Mouse (Mus musculus) limb, embryonic 13.5 days (tissue): ENCODE data around the gene Trp53bp2. TPM values are rescaled to one million over a fixed set of nuclear protein-coding genes. Genes with fewer than 3 reads are reported as not detected.

Source experiments
- ATAC-seq: fragments of 200-750 bp; cut with Nextera tagmentation; 2 replicates; pipeline ENCODE4 v1.8.0; 2017; ENCODE audit warnings: low read depth, moderate number of reproducible peaks, moderate TSS enrichment; ENCODE audit not compliant: low FRiP score
- H3K27ac ChIP-seq: fragments of 300-500 bp; sonication (generic); 2 replicates; pipeline ENCODE4 v1.5.1; 2015; ENCODE audit warnings: inconsistent platforms, mild to moderate bottlenecking, moderate library complexity
- H3K27me3 ChIP-seq: fragments of 300-500 bp; sonication (generic); 2 replicates; pipeline ENCODE4 v1.6.1; 2015; ENCODE audit warnings: mild to moderate bottlenecking, inconsistent platforms
- H3K36me3 ChIP-seq: fragments of 300-500 bp; sonication (generic); 2 replicates; pipeline ENCODE4 v1.6.1; 2015; ENCODE audit warnings: inconsistent platforms, mild to moderate bottlenecking, moderate library complexity
- H3K4me1 ChIP-seq: fragments of 300-500 bp; sonication (generic); 2 replicates; pipeline ENCODE4 v1.6.1; 2015; ENCODE audit warnings: inconsistent platforms
- H3K4me2 ChIP-seq: fragments of 300-500 bp; sonication (generic); replicated peaks from 2 replicates; pipeline ENCODE4 v1.6.1; 2015; ENCODE audit warnings: inconsistent platforms, mild to moderate bottlenecking, moderate library complexity
- H3K4me3 ChIP-seq: fragments of 300-500 bp; sonication (generic); 2 replicates; pipeline ENCODE4 v1.5.1; 2015; ENCODE audit warnings: moderate library complexity, mild to moderate bottlenecking, inconsistent platforms
- H3K9ac ChIP-seq: fragments of 300-500 bp; sonication (generic); 2 replicates; pipeline ENCODE4 v1.6.1; 2015; ENCODE audit warnings: mild to moderate bottlenecking, inconsistent platforms
- H3K9me3 ChIP-seq: fragments of 300-500 bp; sonication (generic); 2 replicates; pipeline ENCODE4 v1.6.1; 2016; ENCODE audit warnings: inconsistent platforms
- WGBS: fragments of 180-500 bp; shearing (Covaris S2); methylation state at CpG from one replicate; pipeline ENCODE4 v1.1.7; 2015; 5-methylcytosine and 5-hydroxymethylcytosine counted together
- polyA plus RNA-seq: library from polyadenylated mRNA; unstranded; fragments of >200 nt; fragmentation: Nextera tagmentation; extraction: Ambion mirVana; gene quantifications from 2 replicates; pipeline ENCODE4 v1.2.1, GENCODE M21; 2015

The Trp53bp2 gene
- polyA plus RNA-seq, 1 experiment from 2014 or later, result 25.1 TPM

- Histone ChIP-seq H3K27me3 (no peaks in the 10 kb centered on the region), H3K36me3 (no peaks in the 10 kb centered on the region), H3K4me2 (no peak overlapping the region), H3K4me3 (no peak overlapping the region), H3K4me1 (no peaks in the 10 kb centered on the region), H3K9me3 (no peaks in the 10 kb centered on the region), H3K9ac (no peak overlapping the region), H3K27ac (no peak overlapping the region)
- WGBS, result 85% methylated on average over 7 of the region's 7 CpGs
- ATAC-seq, result no peak
These were observed 28.3 kb upstream of the Trp53bp2 start for GRCm38 (mm10) chr1:182380683-182381082.

GRCm38 (mm10) chr1:182381327-182381726, 27.6 kb upstream of the Trp53bp2 start:
- no peak for ATAC-seq
- H3K27ac ChIP-seq, result no peak overlapping the region
- WGBS, result 74% methylated on average over 3 of the region's 3 CpGs

GRCm38 (mm10) chr1:182383096-182383495, 25.9 kb upstream of the Trp53bp2 start:
- H3K9me3 ChIP-seq, result no peaks in the 10 kb centered on the region
- no peak overlapping the region for H3K27ac ChIP-seq
- no peak overlapping the region for H3K9ac ChIP-seq
- H3K36me3 ChIP-seq, result no peaks in the 10 kb centered on the region
- no peaks in the 10 kb centered on the region for H3K27me3 ChIP-seq
- 81% methylated on average over 9 of the region's 9 CpGs for WGBS
- ATAC-seq, result no peak
- H3K4me3 ChIP-seq, result no peak overlapping the region
- H3K4me2 ChIP-seq, result no peak overlapping the region
- H3K4me1 ChIP-seq, result no peaks in the 10 kb centered on the region

More at GRCm38 (mm10) chr1:182381327-182381726, 27.6 kb upstream of the Trp53bp2 start:
- Histone ChIP-seq H3K4me1 (no peaks in the 10 kb centered on the region), H3K36me3 (no peaks in the 10 kb centered on the region), H3K4me3 (no peak overlapping the region), H3K27me3 (no peaks in the 10 kb centered on the region), H3K9ac (no peak overlapping the region), H3K4me2 (no peak overlapping the region), H3K9me3 (no peaks in the 10 kb centered on the region)

GRCm38 (mm10) chr1:182386449-182386848, 22.5 kb upstream of the Trp53bp2 start:
- 91% methylated on average over 8 of the region's 8 CpGs for WGBS
- Histone ChIP-seq H3K27ac (no peak overlapping the region), H3K36me3 (no peaks in the 10 kb centered on the region), H3K4me3 (no peak overlapping the region), H3K4me2 (no peak overlapping the region), H3K9ac (no peak overlapping the region), H3K27me3 (no peaks in the 10 kb centered on the region), H3K4me1 (no peaks in the 10 kb centered on the region), H3K9me3 (no peaks in the 10 kb centered on the region)
- ATAC-seq, result no peak

GRCm38 (mm10) chr1:182388729-182389128, 20.2 kb upstream of the Trp53bp2 start:
- no peak overlapping the region for H3K4me2 ChIP-seq
- H3K9ac ChIP-seq, result no peak overlapping the region
- H3K27ac ChIP-seq, result no peak overlapping the region
- no peaks in the 10 kb centered on the region for H3K27me3 ChIP-seq
- ATAC-seq, result no peak
- no peaks in the 10 kb centered on the region for H3K9me3 ChIP-seq
- no peaks in the 10 kb centered on the region for H3K36me3 ChIP-seq
- H3K4me3 ChIP-seq, result no peak overlapping the region
- no peaks in the 10 kb centered on the region for H3K4me1 ChIP-seq
- 55% methylated on average over 4 of the region's 4 CpGs for WGBS

GRCm38 (mm10) chr1:182398171-182398570, 10.8 kb upstream of the Trp53bp2 start:
- H3K4me3 ChIP-seq, result no peak overlapping the region
- H3K4me2 ChIP-seq, result no peak overlapping the region
- 68% methylated on average over 8 of the region's 8 CpGs for WGBS
- no peak for ATAC-seq
- no peaks in the 10 kb centered on the region for H3K9me3 ChIP-seq
- no peaks in the 10 kb centered on the region for H3K36me3 ChIP-seq
- H3K4me1 ChIP-seq, result peaks cover 24% of the 10 kb centered on the region
- H3K9ac ChIP-seq, result no peak overlapping the region
- no peaks in the 10 kb centered on the region for H3K27me3 ChIP-seq
- H3K27ac ChIP-seq, result no peak overlapping the region

- 24% methylated on average over 3 of the region's 3 CpGs for WGBS
- H3K27me3 ChIP-seq, result no peaks in the 10 kb centered on the region
- H3K9ac ChIP-seq, result no peak overlapping the region
- H3K27ac ChIP-seq, result 0 out of 2 replicates have a peak overlapping the region, but pooled peaks have one; percentile 22
- no peak overlapping the region for H3K4me3 ChIP-seq
- H3K4me1 ChIP-seq, result peaks cover 26% of the 10 kb centered on the region
- ATAC-seq, result peak; percentile 54; the same call in 1 of the 2 replicates
- H3K9me3 ChIP-seq, result no peaks in the 10 kb centered on the region
- no peak overlapping the region for H3K4me2 ChIP-seq
- H3K36me3 ChIP-seq, result no peaks in the 10 kb centered on the region
These were observed 10.2 kb upstream of the Trp53bp2 start for GRCm38 (mm10) chr1:182398780-182399179.

- Histone ChIP-seq H3K4me3 (no peak overlapping the region), H3K36me3 (no peaks in the 10 kb centered on the region), H3K27ac (0 out of 2 replicates have a peak overlapping the region, but pooled peaks have one; percentile 22), H3K9ac (no peak overlapping the region), H3K4me1 (peaks cover 26% of the 10 kb centered on the region), H3K27me3 (no peaks in the 10 kb centered on the region), H3K4me2 (no peak overlapping the region), H3K9me3 (no peaks in the 10 kb centered on the region)
- WGBS, result 74% methylated on average over 2 of the region's 2 CpGs
- ATAC-seq, result no peak
These were observed 9.8 kb upstream of the Trp53bp2 start for GRCm38 (mm10) chr1:182399205-182399604.

GRCm38 (mm10) chr1:182399908-182400307, 9.1 kb upstream of the Trp53bp2 start:
- Histone ChIP-seq H3K4me2 (no peak overlapping the region), H3K36me3 (no peaks in the 10 kb centered on the region), H3K9ac (no peak overlapping the region), H3K4me3 (no peak overlapping the region), H3K4me1 (peaks cover 26% of the 10 kb centered on the region), H3K27me3 (no peaks in the 10 kb centered on the region), H3K27ac (no peak overlapping the region), H3K9me3 (no peaks in the 10 kb centered on the region)
- WGBS, result 78% methylated on average over 3 of the region's 3 CpGs
- no peak for ATAC-seq

- Histone ChIP-seq H3K9ac (no peak overlapping the region), H3K4me3 (no peak overlapping the region), H3K36me3 (no peaks in the 10 kb centered on the region), H3K4me2 (peak overlapping the region; percentile 23; the same call in 1 of the 2 replicates), H3K27me3 (no peaks in the 10 kb centered on the region), H3K4me1 (peaks cover 25% of the 10 kb centered on the region), H3K27ac (no peak overlapping the region; the same call in 1 of the 2 replicates), H3K9me3 (no peaks in the 10 kb centered on the region)
- no peak for ATAC-seq
- 52% methylated on average over 13 of the region's 13 CpGs for WGBS
These were observed 5.9 kb upstream of the Trp53bp2 start for GRCm38 (mm10) chr1:182403076-182403475.

GRCm38 (mm10) chr1:182406621-182407020, 2.4 kb upstream of the Trp53bp2 start:
- ATAC-seq, result no peak
- Histone ChIP-seq H3K27ac (no peak overlapping the region), H3K36me3 (no peaks in the 10 kb centered on the region), H3K4me2 (no peak overlapping the region), H3K27me3 (no peaks in the 10 kb centered on the region), H3K4me1 (peaks cover 26% of the 10 kb centered on the region), H3K9me3 (no peaks in the 10 kb centered on the region), H3K4me3 (no peak overlapping the region), H3K9ac (no peak overlapping the region)
- 46% methylated on average over 4 of the region's 4 CpGs for WGBS

- no peak for ATAC-seq
These were observed 729 bp upstream of the Trp53bp2 start for GRCm38 (mm10) chr1:182408243-182408642.

More at GRCm38 (mm10) chr1:182408243-182408642, 729 bp upstream of the Trp53bp2 start:
- H3K9ac ChIP-seq, result peak overlapping the region; percentile 88
- peak overlapping the region; percentile 95 for H3K27ac ChIP-seq
- H3K4me1 ChIP-seq, result peaks cover 33% of the 10 kb centered on the region
- peak overlapping the region; percentile 71 for H3K4me2 ChIP-seq
- H3K27me3 ChIP-seq, result no peaks in the 10 kb centered on the region
- peak overlapping the region; percentile 86 for H3K4me3 ChIP-seq
- H3K9me3 ChIP-seq, result no peaks in the 10 kb centered on the region
- 3% methylated on average over 13 of the region's 13 CpGs for WGBS
- H3K36me3 ChIP-seq, result no peaks in the 10 kb centered on the region
